Mouse (Mus musculus): Measurements from ENCODE around the gene Pcyox1.

Pcyox1 gene

GRCm38 (mm10) chr6:86396581-86397256, at the start of gene Pcyox1:
Gene Pcyox1 (minus strand): TSS chr6:86397154.
- DNase-seq (ENCODE audit: low read depth, low spot score): peak; percentile 92

GRCm38 (mm10) chr6:86445551-86445950, 48.6 kb upstream of the Pcyox1 start:
- no peak for DNase-seq (ENCODE audit: low read depth, low spot score)

GRCm38 (mm10) chr6:86441571-86441970, 44.6 kb upstream of the Pcyox1 start:
- no peak for DNase-seq (ENCODE audit: low read depth, low spot score)

- DNase-seq (ENCODE audit: low read depth, low spot score): no peak
Measured at GRCm38 (mm10) chr6:86439531-86439930, 42.6 kb upstream of the Pcyox1 start.

- no peak for DNase-seq (ENCODE audit: low read depth, low spot score)
Measured at GRCm38 (mm10) chr6:86439119-86439496, 42.2 kb upstream of the Pcyox1 start.

GRCm38 (mm10) chr6:86438272-86439118, 41.5 kb upstream of the Pcyox1 start, which contains the start of gene C87436:
Gene C87436 (plus strand): TSS chr6:86438374.
- DNase-seq (ENCODE audit: low read depth, low spot score): peak; percentile 97

- peak; percentile 89 for DNase-seq (ENCODE audit: low read depth, low spot score)
Measured at GRCm38 (mm10) chr6:86437711-86438110, 40.8 kb upstream of the Pcyox1 start.

- no peak for DNase-seq (ENCODE audit: low read depth, low spot score)
Measured at GRCm38 (mm10) chr6:86433696-86434095, 36.7 kb upstream of the Pcyox1 start.

GRCm38 (mm10) chr6:86431531-86431930, 34.6 kb upstream of the Pcyox1 start:
- DNase-seq (ENCODE audit: low read depth, low spot score): no peak

GRCm38 (mm10) chr6:86426358-86426757, 29.4 kb upstream of the Pcyox1 start, which contains the start of gene Gm44790:
Gene Gm44790 (plus strand): TSS chr6:86426658.
- DNase-seq (ENCODE audit: low read depth, low spot score): no peak

GRCm38 (mm10) chr6:86420491-86420890, 23.5 kb upstream of the Pcyox1 start:
- peak; percentile 86 for DNase-seq (ENCODE audit: low read depth, low spot score)

GRCm38 (mm10) chr6:86419239-86419638, 22.3 kb upstream of the Pcyox1 start:
- DNase-seq (ENCODE audit: low read depth, low spot score): no peak

GRCm38 (mm10) chr6:86418711-86419110, 21.8 kb upstream of the Pcyox1 start:
- no peak for DNase-seq (ENCODE audit: low read depth, low spot score)

- no peak for DNase-seq (ENCODE audit: low read depth, low spot score)
Measured at GRCm38 (mm10) chr6:86406306-86406705, 9.4 kb upstream of the Pcyox1 start.

GRCm38 (mm10) chr6:86404996-86405395, 8.0 kb upstream of the Pcyox1 start:
- DNase-seq (ENCODE audit: low read depth, low spot score): peak; percentile 59

- DNase-seq (ENCODE audit: low read depth, low spot score): peak; percentile 98
Measured at GRCm38 (mm10) chr6:86404100-86404861, 7.3 kb upstream of the Pcyox1 start, which contains the start of gene Tia1. Gene Tia1 (plus strand): TSS chr6:86404219.

GRCm38 (mm10) chr6:86403728-86404099, 6.8 kb upstream of the Pcyox1 start:
- DNase-seq (ENCODE audit: low read depth, low spot score): peak; percentile 84

- DNase-seq (ENCODE audit: low read depth, low spot score): no peak
Measured at GRCm38 (mm10) chr6:86402681-86403607, 6.0 kb upstream of the Pcyox1 start.

- DNase-seq (ENCODE audit: low read depth, low spot score): peak; percentile 90
Measured at GRCm38 (mm10) chr6:86400972-86401371, 4.0 kb upstream of the Pcyox1 start.

- DNase-seq (ENCODE audit: low read depth, low spot score): no peak
Measured at GRCm38 (mm10) chr6:86399995-86400394, 3.0 kb upstream of the Pcyox1 start.

GRCm38 (mm10) chr6:86398986-86399385, 2.0 kb upstream of the Pcyox1 start:
- no peak for DNase-seq (ENCODE audit: low read depth, low spot score)
